ENCODE assay signal across 30 mouse cellular contexts in genomic region chr11:22793176-22793880, GRCm38 (mm10).
A peak's percentile ranks its signal among the peaks of the same experiment; 100 is the strongest.
DNase-seq lines count a peak whose midpoint lies in the region; ATAC-seq lines count a peak whose summit lies in the region.
"Had no signal": no experiment of that assay in that cellular context is flagged by ENCODE, and none has a peak within 500 bp of the region (broad histone marks: within the 10 kb centered on the region; RNA-seq: fewer than 3 reads in every experiment).

No protein-coding gene starts in this region.

- no peaks in the 10 kb centered on the region for H3K9me3 ChIP-seq in liver, embryonic 13.5 days (replicated peaks)
- H3K9me3 ChIP-seq: forebrain, embryonic 13.5 days; limb, embryonic 12.5 days; megakaryocyte, embryonic 14.5 days; midbrain, embryonic 15.5 days; neural tube, embryonic 13.5 days had no signal

- H3K27ac ChIP-seq in liver, embryonic 13.5 days, result peak overlapping the region; percentile 75
- H3K27ac ChIP-seq: forebrain, embryonic 13.5 days; heart, adult 2 months; hindbrain, embryonic 14.5 days; layer of hippocampus, adult 2 months; limb, embryonic 12.5 days; midbrain, embryonic 15.5 days; neural tube, embryonic 13.5 days had no signal

- 50% methylated on average over 3 of the region's 3 CpGs for WGBS in liver, embryonic 13.5 days (ENCODE audit: insufficient replicate concordance)

- peak; percentile 94 for ATAC-seq in liver, embryonic 13.5 days (ENCODE audit: low read depth)
- ATAC-seq in megakaryocyte-erythroid progenitor cell, adult 5-6 weeks (replicated peaks; ENCODE audit: low FRiP score, low TSS enrichment, poor library complexity, severe bottlenecking), result peak; percentile 92
- ATAC-seq: forebrain, embryonic 13.5 days; midbrain, embryonic 15.5 days; Patski had no signal

- no peaks in the 10 kb centered on the region for H3K36me3 ChIP-seq in liver, embryonic 13.5 days
- H3K36me3 ChIP-seq: limb, embryonic 12.5 days; midbrain, embryonic 15.5 days; neural tube, embryonic 13.5 days had no signal

- no peaks in the 10 kb centered on the region for H3K27me3 ChIP-seq in liver, embryonic 13.5 days
- H3K27me3 ChIP-seq: forebrain, embryonic 13.5 days; limb, embryonic 12.5 days; megakaryocyte, embryonic 14.5 days; midbrain, embryonic 15.5 days; neural tube, embryonic 13.5 days; Patski had no signal

- DNase-seq in heart, adult 11 months, result peak; percentile 35
- DNase-seq in heart, adult 9 months (ENCODE audit: low spot score in 2 of 2), result no peak
- DNase-seq in thymus, postnatal 4 days, result peak; percentile 3
- no peak for DNase-seq in thymus, postnatal 10 days (ENCODE audit: low spot score in 2 of 2)
- peak; percentile 51 for DNase-seq in liver, embryonic 13.5 days
- DNase-seq in gastrocnemius, adult 18-20 months (ENCODE audit: low spot score), result no peak
- DNase-seq in lung, adult 18-20 months, result no peak
- DNase-seq: adrenal gland, postnatal 36 days; cerebellum, adult 18-20 months; cerebellum, postnatal 25 days; embryo, embryonic 11 days; gastrocnemius, postnatal 25 days; heart, postnatal 36 days; kidney, adult 9 months; kidney, postnatal 14 days; layer of hippocampus, postnatal 36 days; lung, embryonic 14.5 days; retina, postnatal 1 day; right cerebral cortex, postnatal 25 days had no signal

- H3K4me1 ChIP-seq in liver, embryonic 13.5 days (replicated peaks), result peaks cover 52% of the 10 kb centered on the region
- H3K4me1 ChIP-seq: forebrain, embryonic 13.5 days; limb, embryonic 12.5 days; midbrain, embryonic 15.5 days; neural tube, embryonic 13.5 days had no signal

- no peak overlapping the region for H3K4me3 ChIP-seq in liver, embryonic 13.5 days (replicated peaks)
- H3K4me3 ChIP-seq: forebrain, embryonic 13.5 days; heart, adult 2 months; layer of hippocampus, adult 2 months; limb, embryonic 12.5 days; megakaryocyte, embryonic 14.5 days; midbrain, embryonic 15.5 days; myocyte; neural tube, embryonic 13.5 days had no signal

- peak overlapping the region; percentile 37 for H3K4me2 ChIP-seq in liver, embryonic 13.5 days
- H3K4me2 ChIP-seq: forebrain, embryonic 13.5 days; hindbrain, embryonic 14.5 days; limb, embryonic 12.5 days; lung, embryonic 14.5 days; midbrain, embryonic 15.5 days; neural tube, embryonic 13.5 days had no signal

- no peak overlapping the region for H3K9ac ChIP-seq in liver, embryonic 13.5 days
- H3K9ac ChIP-seq: forebrain, embryonic 13.5 days; hindbrain, embryonic 14.5 days; limb, embryonic 12.5 days; lung, embryonic 14.5 days; midbrain, embryonic 15.5 days; neural tube, embryonic 13.5 days had no signal

Comparison
In these comparisons a context has a peak if more than half of its experiments do, and no peak if none do; other contexts are left out.
1. DNase-seq: peak in heart, adult 11 months (single experiment), thymus, postnatal 4 days (single experiment) and liver, embryonic 13.5 days (single experiment); none in heart, adult 9 months (0 of 2), thymus, postnatal 10 days (0 of 2), gastrocnemius, adult 18-20 months (single experiment) and lung, adult 18-20 months (0 of 2).